Mouse (Mus musculus) limb, embryonic 10.5 days (tissue): Measurements from ENCODE around the gene Psme3. TPM values are rescaled to one million over a fixed set of nuclear protein-coding genes. Genes with fewer than 3 reads are reported as not detected.

Experiments used
- DNase-seq: peaks from one replicate; pipeline ENCODE4 v3.0.0-alpha.2; 2017; ENCODE audit warnings: low spot score
- H3K27ac ChIP-seq: fragments of 300-500 bp; sonication (generic); 2 replicates; pipeline ENCODE4 v1.5.1; 2016; ENCODE audit warnings: mild to moderate bottlenecking
- H3K27me3 ChIP-seq: fragments of 300-500 bp; sonication (generic); 2 replicates; pipeline ENCODE4 v1.6.1; 2016; ENCODE audit warnings: low read depth, mild to moderate bottlenecking; ENCODE audit not compliant: poor library complexity, severe bottlenecking
- H3K36me3 ChIP-seq: fragments of 300-500 bp; sonication (generic); 2 replicates; pipeline ENCODE4 v1.6.1; 2016; ENCODE audit warnings: mild to moderate bottlenecking, moderate library complexity
- H3K4me1 ChIP-seq: fragments of 300-500 bp; sonication (generic); 2 replicates; pipeline ENCODE4 v1.6.1; 2016
- H3K4me3 ChIP-seq: fragments of 300-500 bp; sonication (generic); 2 replicates; pipeline ENCODE4 v1.5.1; 2016; ENCODE audit warnings: mild to moderate bottlenecking, moderate library complexity
- H3K9me3 ChIP-seq: fragments of 300-500 bp; sonication (generic); replicated peaks from 2 replicates; pipeline ENCODE4 v1.6.1; 2016; ENCODE audit warnings: mild to moderate bottlenecking
- WGBS: fragments of 180-500 bp; shearing (Covaris S2); methylation state at CpG from one replicate; pipeline ENCODE4 v1.1.7; 2016; 5-methylcytosine and 5-hydroxymethylcytosine counted together
- microRNA-seq: library from miRNA; unstranded; fragments of <30 nt; microRNA quantifications from one replicate; pipeline ENCODE4, GENCODE M21; 2017
- polyA plus RNA-seq: library from polyadenylated mRNA; unstranded; fragments of >200 nt; fragmentation: Nextera tagmentation; extraction: Ambion mirVana; gene quantifications from 2 replicates; pipeline ENCODE4 v1.2.1, GENCODE M21; 2016

The Psme3 gene
- polyA plus RNA-seq, 1 experiment from 2014 or later = 210 TPM

- no peak within 1 kb of the TSS for H3K27ac ChIP-seq
- H3K4me1 ChIP-seq = no peaks in the 10 kb centered on the region
- H3K27me3 ChIP-seq = no peaks in the 10 kb centered on the region
- WGBS = 93% methylated on average over 8 of the region's 8 CpGs
- no peaks in the 10 kb centered on the region for H3K9me3 ChIP-seq
- H3K36me3 ChIP-seq = no peaks in the 10 kb centered on the region
- DNase-seq = no peak
- H3K4me3 ChIP-seq = no peak within 1 kb of the TSS
Observed at GRCm38 (mm10) chr11:101367326-101367935, 51.4 kb downstream of the Psme3 start, which contains the start of gene G6pc. Gene G6pc (plus strand): TSS chr11:101367561.

- Histone ChIP-seq H3K36me3 (no peaks in the 10 kb centered on the region), H3K4me1 (no peaks in the 10 kb centered on the region), H3K4me3 (no peak overlapping the region), H3K27ac (no peak overlapping the region), H3K9me3 (no peaks in the 10 kb centered on the region), H3K27me3 (no peaks in the 10 kb centered on the region)
- DNase-seq = no peak
- 83% methylated on average over 5 of the region's 5 CpGs for WGBS
Observed at GRCm38 (mm10) chr11:101370141-101370540, 54.1 kb downstream of the Psme3 start.

Small RNA genes lying within 50 kb of the gene (microRNA-seq; reads per million reads assigned to microRNA genes)
- not detected for gene Gm25593

Other genes with a start within 250 kb of the Psme3 start
- 4.9 and 5.9 TPM in 2 replicates for gene Naglu, start 246.2 kb upstream of the Psme3 start, polyA plus RNA-seq
- not detected in 2 replicates for gene Hsd17b1, start 237.8 kb upstream of the Psme3 start, polyA plus RNA-seq
- gene Coasy, start 233.6 kb upstream of the Psme3 start, polyA plus RNA-seq = 42.3 and 45.3 TPM in 2 replicates
- 41.3 and 49.6 TPM in 2 replicates for gene Mlx, start 228.9 kb upstream of the Psme3 start, polyA plus RNA-seq
- 73.1 and 74.0 TPM in 2 replicates for gene Psmc3ip, start 220.8 kb upstream of the Psme3 start, polyA plus RNA-seq
- gene Retreg3, start 196.3 kb upstream of the Psme3 start, polyA plus RNA-seq = 17.8 and 17.9 TPM in 2 replicates
- 145 and 158 TPM in 2 replicates for gene Tubg1, start 196.3 kb upstream of the Psme3 start, polyA plus RNA-seq
- 2.5 and 3.0 TPM in 2 replicates for gene Tubg2, start 160.3 kb upstream of the Psme3 start, polyA plus RNA-seq
- 0.04 and 0.09 TPM in 2 replicates for gene Cntnap1, start 145.7 kb upstream of the Psme3 start, polyA plus RNA-seq
- 1.9 and 3.0 TPM in 2 replicates for gene Plekhh3, start 144.9 kb upstream of the Psme3 start, polyA plus RNA-seq
- not detected in 2 replicates for gene Ccr10, start 140.8 kb upstream of the Psme3 start, polyA plus RNA-seq
- 10.1 and 13.6 TPM in 2 replicates for gene Ezh1, start 89.8 kb upstream of the Psme3 start, polyA plus RNA-seq
- gene Ramp2, start 70.2 kb upstream of the Psme3 start, polyA plus RNA-seq = 54.2 and 61.5 TPM in 2 replicates
- gene Vps25, start 62.5 kb upstream of the Psme3 start, polyA plus RNA-seq = 118 and 127 TPM in 2 replicates
- gene Wnk4, start 55.6 kb upstream of the Psme3 start, polyA plus RNA-seq = 4.7 and 6.2 TPM in 2 replicates
- gene Cntd1, start 37.2 kb upstream of the Psme3 start, polyA plus RNA-seq = 1.1 TPM in 2 replicates
- gene Coa3, start 37.1 kb upstream of the Psme3 start, polyA plus RNA-seq = 187 and 192 TPM in 2 replicates
- 148 TPM in 2 replicates for gene Becn1, start 13.9 kb upstream of the Psme3 start, polyA plus RNA-seq
- gene Aoc2, start 8.8 kb downstream of the Psme3 start, polyA plus RNA-seq = 2.7 and 2.8 TPM in 2 replicates
- gene Aoc3, start 14.4 kb downstream of the Psme3 start, polyA plus RNA-seq = 0.03 TPM in 1 of 2 replicates, not detected in the other
- gene G6pc, start 51.3 kb downstream of the Psme3 start, polyA plus RNA-seq = not detected in 2 replicates
- gene Aarsd1, start 101.4 kb downstream of the Psme3 start, polyA plus RNA-seq = 106 and 111 TPM in 2 replicates
- 9.9 and 15.0 TPM in 2 replicates for gene Gm27029, start 108.6 kb downstream of the Psme3 start, polyA plus RNA-seq
- 16.8 and 19.6 TPM in 2 replicates for gene Rundc1, start 108.9 kb downstream of the Psme3 start, polyA plus RNA-seq
- gene Ptges3l, start 109.1 kb downstream of the Psme3 start, polyA plus RNA-seq = 4.0 and 4.7 TPM in 2 replicates
- gene Rpl27, start 126.1 kb downstream of the Psme3 start, polyA plus RNA-seq = 448 and 536 TPM in 2 replicates
- 2.3 and 3.1 TPM in 2 replicates for gene Ifi35, start 132.2 kb downstream of the Psme3 start, polyA plus RNA-seq
- 5.0 and 6.3 TPM in 2 replicates for gene Rnd2, start 148.8 kb downstream of the Psme3 start, polyA plus RNA-seq
- gene Vat1, start 150.0 kb downstream of the Psme3 start, polyA plus RNA-seq = 14.6 and 17.2 TPM in 2 replicates
- gene Brca1, start 235.7 kb downstream of the Psme3 start, polyA plus RNA-seq = 22.2 and 22.6 TPM in 2 replicates
- gene Nbr1, start 235.9 kb downstream of the Psme3 start, polyA plus RNA-seq = 51.7 and 73.2 TPM in 2 replicates